Mouse (Mus musculus): ENCODE results near the gene Garnl3.

GRCm38 (mm10) chr2:33090620-33091520 is 40.6 kb downstream of the Garnl3 start:
- TF ChIP-seq POLR2A (IDR thresholded peaks at IDR 0.05; ENCODE audit: extremely low read depth, insufficient read depth, low read length) (no peak), CTCF (IDR thresholded peaks at IDR 0.05; ENCODE audit: extremely low read depth, insufficient read depth, low read length) (no peak)
